Mouse (Mus musculus) midbrain, embryonic 13.5 days (tissue): ENCODE measurements around the gene Ttc39d. TPM values are rescaled to one million over a fixed set of nuclear protein-coding genes. Genes with fewer than 3 reads are reported as not detected.
"Not testable (repeated sequence)": the region's sequence is repeated elsewhere in the genome, so short reads cannot be mapped to it uniquely, and the experiment has no call there.

Source experiments
- ATAC-seq: fragments of 200-750 bp; cut with Nextera tagmentation; 2 replicates; pipeline ENCODE4 v1.8.0; 2017; ENCODE audit warnings: mild to moderate bottlenecking, moderate TSS enrichment, moderate library complexity
- H3K27ac ChIP-seq: fragments of 300-500 bp; sonication (generic); 2 replicates; pipeline ENCODE4 v1.5.1; 2015; ENCODE audit warnings: inconsistent platforms, mild to moderate bottlenecking, moderate library complexity
- H3K27me3 ChIP-seq: fragments of 300-500 bp; sonication (generic); 2 replicates; pipeline ENCODE4 v1.6.1; 2015; ENCODE audit warnings: mild to moderate bottlenecking, inconsistent platforms
- H3K36me3 ChIP-seq: fragments of 300-500 bp; sonication (generic); 2 replicates; pipeline ENCODE4 v1.6.1; 2015; ENCODE audit warnings: mild to moderate bottlenecking, inconsistent platforms
- H3K4me1 ChIP-seq: fragments of 300-500 bp; sonication (generic); replicated peaks from 2 replicates; pipeline ENCODE4 v1.6.1; 2015; ENCODE audit warnings: inconsistent platforms
- H3K4me2 ChIP-seq: fragments of 300-500 bp; sonication (generic); replicated peaks from 2 replicates; pipeline ENCODE4 v1.6.1; 2015; ENCODE audit warnings: moderate library complexity, mild to moderate bottlenecking, inconsistent platforms
- H3K4me3 ChIP-seq: fragments of 300-500 bp; sonication (generic); replicated peaks from 2 replicates; pipeline ENCODE4 v1.5.1; 2015; ENCODE audit warnings: mild to moderate bottlenecking, inconsistent platforms
- H3K9ac ChIP-seq: fragments of 300-500 bp; sonication (generic); replicated peaks from 2 replicates; pipeline ENCODE4 v1.6.1; 2015; ENCODE audit warnings: mild to moderate bottlenecking, inconsistent platforms
- H3K9me3 ChIP-seq: fragments of 300-500 bp; sonication (generic); 2 replicates; pipeline ENCODE4 v1.6.1; 2016; ENCODE audit warnings: mild to moderate bottlenecking, inconsistent platforms
- WGBS: fragments of 180-500 bp; shearing (Covaris S2); methylation state at CpG from one replicate; pipeline ENCODE4 v1.1.7; 2015; 5-methylcytosine and 5-hydroxymethylcytosine counted together
- polyA plus RNA-seq: library from polyadenylated mRNA; unstranded; fragments of >200 nt; fragmentation: Nextera tagmentation; extraction: Ambion mirVana; gene quantifications from 2 replicates; pipeline ENCODE4 v1.2.1, GENCODE M21; 2015

Ttc39d gene
- polyA plus RNA-seq, 1 experiment from 2014 or later, result 0.07 TPM

DNA sequence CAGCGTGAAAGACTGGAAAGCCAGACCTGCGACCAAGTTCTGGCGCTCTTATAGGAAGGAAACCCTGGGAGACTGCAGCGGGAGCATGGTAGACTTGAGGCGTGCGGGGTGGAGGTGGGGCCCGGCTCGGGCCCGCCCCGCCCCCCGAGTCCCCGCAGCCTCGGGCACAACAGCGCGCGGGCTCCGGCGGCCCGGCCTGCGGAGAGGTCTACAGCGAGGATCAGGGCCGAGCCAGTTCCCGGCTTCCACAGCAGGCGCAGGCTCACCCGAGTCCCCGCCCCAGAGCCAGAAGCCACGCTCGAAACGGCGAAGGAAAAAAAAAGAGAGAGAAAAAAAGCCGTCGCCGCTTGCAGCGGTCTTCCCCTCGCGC, 974 bp upstream of the Ttc39d start:
- H3K9ac ChIP-seq, result peak overlapping the region; percentile 96
- ATAC-seq, result peak; percentile 74

GRCm38 (mm10) chr17:80213998-80214397, 6.7 kb downstream of the Ttc39d start:
- WGBS, result 85% methylated on average over 4 of the region's 4 CpGs
- H3K27me3 ChIP-seq, H3K4me1 ChIP-seq, H3K36me3 ChIP-seq, H3K9ac ChIP-seq, H3K27ac ChIP-seq, H3K4me3 ChIP-seq, H3K4me2 ChIP-seq, H3K9me3 ChIP-seq, ATAC-seq: not testable (repeated sequence)

More for the DNA sequence above, 974 bp upstream of the Ttc39d start:
- Histone ChIP-seq H3K9me3 (no peaks in the 10 kb centered on the region), H3K4me1 (peaks cover 29% of the 10 kb centered on the region), H3K4me2 (peak overlapping the region; percentile 86), H3K4me3 (peak overlapping the region; percentile 83), H3K27ac (peak overlapping the region; percentile 99), H3K27me3 (no peaks in the 10 kb centered on the region), H3K36me3 (peaks cover 28% of the 10 kb centered on the region)
- under 1% methylated on average over 36 of the region's 36 CpGs for WGBS

- Histone ChIP-seq H3K4me1 (peaks cover 8% of the 10 kb centered on the region), H3K4me2 (no peak overlapping the region), H3K27me3 (no peaks in the 10 kb centered on the region), H3K36me3 (no peaks in the 10 kb centered on the region), H3K4me3 (no peak overlapping the region), H3K9ac (no peak overlapping the region), H3K27ac (no peak overlapping the region), H3K9me3 (no peaks in the 10 kb centered on the region)
- ATAC-seq, result no peak
- WGBS, result 74% methylated on average over 2 of the region's 2 CpGs
Measured at GRCm38 (mm10) chr17:80220131-80220530, 12.9 kb downstream of the Ttc39d start.

GRCm38 (mm10) chr17:80221202-80221601, 13.9 kb downstream of the Ttc39d start:
- Histone ChIP-seq H3K36me3 (no peaks in the 10 kb centered on the region), H3K27me3 (no peaks in the 10 kb centered on the region)
- WGBS, result 63% methylated on average over 9 of the region's 9 CpGs

DNA sequence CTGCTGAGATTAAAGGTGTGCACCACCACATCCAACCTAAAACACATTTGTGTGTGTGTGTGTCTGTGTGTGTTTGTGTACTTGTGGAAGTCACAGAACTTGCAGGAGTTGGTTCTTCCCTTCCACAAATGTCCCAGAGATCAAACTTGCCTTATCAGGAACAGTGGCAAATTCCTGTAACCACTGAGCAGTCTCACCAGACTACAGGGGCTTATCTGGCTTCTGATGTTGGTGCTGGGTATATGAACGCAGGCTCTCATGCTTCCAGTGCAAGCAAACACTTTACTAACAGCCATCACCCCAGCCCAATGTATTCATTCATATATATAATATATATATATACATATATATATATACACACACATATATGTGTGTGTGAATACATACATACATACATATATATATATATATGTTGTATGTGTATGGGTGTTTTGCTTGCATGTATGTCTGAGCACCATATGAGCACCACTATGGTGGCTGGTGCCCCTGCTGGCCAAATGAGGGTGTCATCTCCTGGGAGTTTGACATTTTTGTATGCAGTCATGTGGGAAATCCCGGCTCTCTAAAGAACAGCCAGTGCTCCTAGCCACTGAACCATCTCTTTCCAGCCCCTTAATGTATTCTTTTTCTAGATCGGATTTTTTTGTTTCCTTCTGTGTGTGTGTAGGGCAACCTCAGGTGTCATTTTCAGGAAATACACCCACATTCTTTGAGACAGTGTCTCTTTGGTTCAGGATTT, 14.8 kb downstream of the Ttc39d start:
- Histone ChIP-seq H3K4me2 (no peak overlapping the region), H3K9me3 (no peaks in the 10 kb centered on the region), H3K36me3 (no peaks in the 10 kb centered on the region), H3K9ac (no peak overlapping the region), H3K27me3 (no peaks in the 10 kb centered on the region), H3K4me1 (peaks cover 9% of the 10 kb centered on the region), H3K27ac (no peak overlapping the region), H3K4me3 (no peak overlapping the region)
- ATAC-seq, result no peak
- 56% methylated on average over 3 of the region's 3 CpGs for WGBS

More at GRCm38 (mm10) chr17:80221202-80221601, 13.9 kb downstream of the Ttc39d start:
- ATAC-seq, result no peak
- Histone ChIP-seq H3K9ac (no peak overlapping the region), H3K4me1 (peaks cover 9% of the 10 kb centered on the region), H3K4me2 (no peak overlapping the region), H3K27ac (no peak overlapping the region), H3K9me3 (no peaks in the 10 kb centered on the region), H3K4me3 (no peak overlapping the region)

GRCm38 (mm10) chr17:80223829-80224228, 16.6 kb downstream of the Ttc39d start:
- peak overlapping the region; percentile 61; the same call in 1 of the 2 replicates for H3K27ac ChIP-seq
- peak overlapping the region; percentile 72 for H3K4me2 ChIP-seq
- no peaks in the 10 kb centered on the region for H3K9me3 ChIP-seq
- WGBS, result 10% methylated on average over 9 of the region's 9 CpGs
- H3K4me1 ChIP-seq, result peaks cover 9% of the 10 kb centered on the region
- peaks cover 11% of the 10 kb centered on the region; the same call in 1 of the 2 replicates for H3K36me3 ChIP-seq
- peak; percentile 66 for ATAC-seq
- peak overlapping the region; percentile 69 for H3K9ac ChIP-seq
- no peaks in the 10 kb centered on the region for H3K27me3 ChIP-seq
- peak overlapping the region; percentile 57 for H3K4me3 ChIP-seq

DNA sequence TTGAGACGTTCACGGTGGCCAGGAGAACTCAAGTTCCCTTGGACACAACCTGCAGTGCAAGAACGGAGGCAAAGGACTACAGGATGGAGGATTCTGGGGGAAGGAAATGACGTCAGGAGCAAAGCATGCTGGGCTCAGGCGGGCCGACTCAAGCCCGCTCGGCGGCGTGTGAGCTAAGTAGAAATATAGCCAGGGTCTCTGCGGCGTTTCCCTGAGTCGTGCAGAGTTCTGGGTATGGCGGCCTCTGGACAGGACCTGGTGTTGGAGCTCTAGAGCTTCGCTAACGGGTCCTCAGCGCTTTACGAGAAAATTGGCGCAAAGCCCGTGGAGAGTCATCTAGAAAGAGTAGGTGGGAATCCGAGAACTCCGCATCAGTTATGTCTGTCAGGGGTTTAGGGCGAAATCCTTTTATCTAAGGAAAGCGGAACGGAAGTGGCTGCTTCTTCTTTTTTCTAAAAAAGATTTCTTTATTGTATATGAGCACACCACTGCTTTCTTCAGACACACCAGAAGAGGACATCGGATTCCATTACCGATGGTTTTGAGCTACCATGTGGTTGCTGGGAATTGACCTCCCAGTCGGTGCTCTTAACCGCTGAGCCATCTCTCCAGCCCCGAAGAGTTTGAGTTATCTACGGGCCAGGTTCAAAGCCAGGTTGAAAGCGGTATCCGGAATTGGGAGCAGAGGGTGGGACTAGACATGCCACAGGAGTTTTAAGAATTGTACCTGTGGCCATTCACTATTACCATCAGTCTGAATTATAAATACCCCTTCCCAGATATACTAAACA, 17.3 kb downstream of the Ttc39d start, which contains the start of gene Gemin6:
TSS of gene Gemin6 (plus strand) at position 116 of the 791 bp plus-strand sequence.
- H3K9me3 ChIP-seq, result no peaks in the 10 kb centered on the region
- WGBS, result under 1% methylated on average over 33 of the region's 33 CpGs
- peaks cover 11% of the 10 kb centered on the region; the same call in 1 of the 2 replicates for H3K36me3 ChIP-seq
- peak within 1 kb of the TSS; percentile 57 for H3K4me3 ChIP-seq
- H3K9ac ChIP-seq, result peak within 1 kb of the TSS; percentile 69
- peak; percentile 99 for ATAC-seq
- peaks cover 9% of the 10 kb centered on the region for H3K4me1 ChIP-seq
- H3K27me3 ChIP-seq, result no peaks in the 10 kb centered on the region
- H3K4me2 ChIP-seq, result peak within 1 kb of the TSS; percentile 72
- H3K27ac ChIP-seq, result peak within 1 kb of the TSS; percentile 61

DNA sequence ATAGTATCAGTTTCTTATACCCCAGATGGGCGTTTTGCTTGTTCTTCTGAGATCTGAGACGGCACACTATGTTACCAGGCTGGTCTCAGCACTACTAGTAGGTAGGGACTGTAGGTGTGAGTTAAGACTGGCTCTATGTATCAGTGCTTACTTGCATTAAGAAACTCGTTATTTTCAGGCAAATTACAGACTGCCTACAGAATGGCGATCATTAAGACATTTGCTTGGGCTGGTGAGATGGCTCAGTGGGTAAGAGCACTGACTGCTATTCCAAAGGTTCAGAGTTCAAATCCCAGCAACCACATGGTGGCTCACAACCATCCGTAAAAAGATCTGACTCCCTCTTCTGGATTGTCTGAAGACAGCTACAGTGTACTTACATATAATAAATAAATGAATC, 17.9 kb downstream of the Ttc39d start:
- H3K4me1 ChIP-seq, H3K9me3 ChIP-seq, H3K27ac ChIP-seq, H3K27me3 ChIP-seq: not testable (repeated sequence)
- H3K4me3 ChIP-seq, result peak overlapping the region; percentile 57
- peak; percentile 28; the same call in 1 of the 2 replicates for ATAC-seq
- 58% methylated on average over 5 of the region's 5 CpGs for WGBS
- H3K4me2 ChIP-seq, result peak overlapping the region; percentile 72
- H3K9ac ChIP-seq, result peak overlapping the region; percentile 69
- H3K36me3 ChIP-seq, result peaks cover 11% of the 10 kb centered on the region; the same call in 1 of the 2 replicates

GRCm38 (mm10) chr17:80229396-80229795, 22.1 kb downstream of the Ttc39d start:
- Histone ChIP-seq H3K36me3 (peaks cover 16% of the 10 kb centered on the region; the same call in 1 of the 2 replicates), H3K27ac (no peak overlapping the region), H3K4me2 (no peak overlapping the region), H3K4me1 (peaks cover 5% of the 10 kb centered on the region), H3K27me3 (no peaks in the 10 kb centered on the region), H3K4me3 (no peak overlapping the region), H3K9me3 (no peaks in the 10 kb centered on the region), H3K9ac (no peak overlapping the region)
- no peak for ATAC-seq
- 94% methylated on average over 2 of the region's 2 CpGs for WGBS

GRCm38 (mm10) chr17:80233844-80234243, 26.6 kb downstream of the Ttc39d start:
- Histone ChIP-seq H3K9me3 (no peaks in the 10 kb centered on the region), H3K4me3 (no peak overlapping the region), H3K27me3 (no peaks in the 10 kb centered on the region), H3K27ac (no peak overlapping the region), H3K36me3 (peaks cover 29% of the 10 kb centered on the region), H3K4me2 (no peak overlapping the region), H3K4me1 (no peaks in the 10 kb centered on the region), H3K9ac (no peak overlapping the region)
- WGBS, result 97% methylated on average over 5 of the region's 5 CpGs
- ATAC-seq, result no peak

GRCm38 (mm10) chr17:80234376-80234775, 27.1 kb downstream of the Ttc39d start:
- no peaks in the 10 kb centered on the region for H3K9me3 ChIP-seq
- WGBS, result 92% methylated on average over 7 of the region's 7 CpGs
- no peak for ATAC-seq
- H3K4me3 ChIP-seq, result no peak overlapping the region
- H3K9ac ChIP-seq, result no peak overlapping the region
- H3K4me2 ChIP-seq, result no peak overlapping the region
- H3K27ac ChIP-seq, result no peak overlapping the region
- peaks cover 34% of the 10 kb centered on the region for H3K36me3 ChIP-seq
- H3K27me3 ChIP-seq, result no peaks in the 10 kb centered on the region
- no peaks in the 10 kb centered on the region for H3K4me1 ChIP-seq

DNA sequence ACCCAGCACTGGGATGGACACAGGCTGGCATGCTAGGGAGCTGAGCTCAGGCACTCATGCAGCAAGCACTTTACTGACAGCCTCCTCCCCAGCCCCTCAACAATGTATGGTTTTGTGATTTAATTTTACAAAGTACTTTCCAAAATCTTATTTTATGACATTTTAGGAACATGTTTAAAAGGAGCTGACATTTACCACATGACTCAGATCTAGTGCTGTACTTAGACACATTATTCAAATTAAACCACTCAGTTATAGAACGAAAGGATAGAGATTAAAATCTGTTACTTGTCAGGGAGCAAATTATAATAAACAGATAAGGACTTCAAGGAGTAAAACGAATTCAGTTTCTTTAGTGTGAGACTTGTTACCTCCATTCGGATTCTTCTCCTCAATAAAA, 28.2 kb downstream of the Ttc39d start:
- H3K4me1 ChIP-seq, result no peaks in the 10 kb centered on the region
- no peaks in the 10 kb centered on the region for H3K9me3 ChIP-seq
- no peak overlapping the region for H3K9ac ChIP-seq
- no peak overlapping the region for H3K4me2 ChIP-seq
- no peak overlapping the region for H3K27ac ChIP-seq
- 92% methylated on average over 3 of the region's 3 CpGs for WGBS
- H3K27me3 ChIP-seq, result no peaks in the 10 kb centered on the region
- H3K4me3 ChIP-seq, result no peak overlapping the region
- ATAC-seq, result no peak
- H3K36me3 ChIP-seq, result peaks cover 45% of the 10 kb centered on the region
